Mouse (Mus musculus) myocyte (in vitro differentiated cells): ENCODE results near the gene Ndufaf4.

Experiments used
- MAX ChIP-seq: IDR thresholded peaks from one replicate; pipeline ENCODE4 v1.6.1; 2011; ENCODE audit warnings: low read depth, mild to moderate bottlenecking, control low read depth
- POLR2A ChIP-seq: IDR thresholded peaks from one replicate; pipeline ENCODE4 v1.6.1; 2011; ENCODE audit warnings: low read depth, mild to moderate bottlenecking, control low read depth, moderate library complexity; ENCODE audit not compliant: insufficient read length
- TCF12 ChIP-seq: IDR thresholded peaks from one replicate; pipeline ENCODE4 v1.6.1; 2011; ENCODE audit warnings: mild to moderate bottlenecking, control low read depth; ENCODE audit not compliant: poor library complexity, insufficient read depth, severe bottlenecking

- TF ChIP-seq POLR2A (no peak), TCF12 (no peak), MAX (no peak)
Observed at GRCm38 (mm10) chr4:24869230-24869629, 28.7 kb upstream of the Ndufaf4 start.
